Mouse (Mus musculus): ENCODE data around the gene Rfxank.

DNA sequence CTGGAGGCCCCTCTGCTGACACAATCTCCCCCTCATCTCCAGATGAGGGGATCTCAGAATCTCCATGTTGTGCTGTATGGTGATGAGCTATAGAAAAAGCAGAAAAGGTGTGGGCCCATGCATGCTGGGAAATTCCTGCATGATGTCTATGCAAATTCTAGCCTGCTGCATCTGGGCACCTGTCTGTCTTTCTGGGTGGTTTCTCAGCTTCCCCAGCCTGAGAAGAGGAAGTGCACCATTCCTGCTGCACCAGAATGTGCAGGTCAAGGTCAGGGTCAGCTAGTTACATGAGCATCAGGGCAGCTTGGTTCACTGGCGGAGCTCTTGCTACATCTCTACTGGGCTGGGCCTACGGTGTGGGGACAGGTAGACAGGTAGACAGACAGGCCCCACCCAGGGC is 28.5 kb downstream of the Rfxank start:
- TF ChIP-seq CTCF (IDR thresholded peaks at IDR 0.05; ENCODE audit: insufficient read depth, low read depth, low read length) (no peak), POLR2A (IDR thresholded peaks at IDR 0.05; ENCODE audit: insufficient read depth, low read depth, low read length) (no peak)

Measured in olfactory bulb, adult 2 months (tissue).